Mouse (Mus musculus) intestine, embryonic 14.5 days (tissue): Measurements from ENCODE around the gene 1700020A23Rik. TPM values are rescaled to one million over a fixed set of nuclear protein-coding genes. Genes with fewer than 3 reads are reported as not detected.
A peak's percentile ranks its signal among the peaks of the same experiment; 100 is the strongest.

Experiments
- ATAC-seq: fragments of 200-750 bp; cut with Nextera tagmentation; replicated peaks from 2 replicates; pipeline ENCODE4 v1.8.0; 2017; ENCODE audit warnings: low read depth, moderate number of reproducible peaks, moderate TSS enrichment, moderate library complexity; ENCODE audit not compliant: low FRiP score, low TSS enrichment
- DNase-seq: peaks from one replicate; pipeline ENCODE4 v3.0.0-alpha.2; 2018; ENCODE audit warnings: low spot score
- H3K27ac ChIP-seq: fragments of 300-500 bp; sonication (generic); 2 replicates; pipeline ENCODE4 v1.5.1; 2014; ENCODE audit warnings: low read depth, mild to moderate bottlenecking, control low read depth
- H3K27me3 ChIP-seq: fragments of 300-500 bp; sonication (generic); replicated peaks from 2 replicates; pipeline ENCODE4 v1.6.1; 2014; ENCODE audit warnings: low read length, control low read depth; ENCODE audit not compliant: control insufficient read depth, insufficient read depth
- H3K36me3 ChIP-seq: fragments of 300-500 bp; sonication (generic); 2 replicates; pipeline ENCODE4 v1.6.1; 2014; ENCODE audit warnings: low read length, control low read depth; ENCODE audit not compliant: control insufficient read depth, insufficient read depth
- H3K4me1 ChIP-seq: fragments of 300-500 bp; sonication (generic); replicated peaks from 2 replicates; pipeline ENCODE4 v1.6.1; 2014; ENCODE audit warnings: low read length, control low read depth, mixed read lengths; ENCODE audit not compliant: control insufficient read depth, insufficient read depth
- H3K4me2 ChIP-seq: fragments of 300-500 bp; sonication (generic); 2 replicates; pipeline ENCODE4 v1.6.1; 2014; ENCODE audit warnings: low read length
- H3K4me3 ChIP-seq: fragments of 300-500 bp; sonication (generic); 2 replicates; pipeline ENCODE4 v1.5.1; 2014; ENCODE audit warnings: low read depth, low read length, control low read depth, mixed read lengths
- H3K9ac ChIP-seq: fragments of 300-500 bp; sonication (generic); 2 replicates; pipeline ENCODE4 v1.6.1; 2014; ENCODE audit warnings: mild to moderate bottlenecking, low read length
- H3K9me3 ChIP-seq: fragments of 300-500 bp; sonication (generic); 2 replicates; pipeline ENCODE4 v1.6.1; 2016; ENCODE audit warnings: low read length, control low read depth; ENCODE audit not compliant: control insufficient read depth
- WGBS: fragments of 180-500 bp; shearing (Covaris S2); extraction: QIAGEN DNeasy Blood & Tissue Kit; methylation state at CpG from one replicate; pipeline ENCODE4 v1.1.7; 2014; 5-methylcytosine and 5-hydroxymethylcytosine counted together
- polyA plus RNA-seq: library from polyadenylated mRNA; unstranded; fragments of >200 nt; fragmentation: Nextera tagmentation; extraction: Ambion mirVana; gene quantifications from 2 replicates; pipeline ENCODE4 v1.2.1, GENCODE M21; 2014

The 1700020A23Rik gene
- polyA plus RNA-seq, 1 experiment from 2014 or later = not detected

DNA sequence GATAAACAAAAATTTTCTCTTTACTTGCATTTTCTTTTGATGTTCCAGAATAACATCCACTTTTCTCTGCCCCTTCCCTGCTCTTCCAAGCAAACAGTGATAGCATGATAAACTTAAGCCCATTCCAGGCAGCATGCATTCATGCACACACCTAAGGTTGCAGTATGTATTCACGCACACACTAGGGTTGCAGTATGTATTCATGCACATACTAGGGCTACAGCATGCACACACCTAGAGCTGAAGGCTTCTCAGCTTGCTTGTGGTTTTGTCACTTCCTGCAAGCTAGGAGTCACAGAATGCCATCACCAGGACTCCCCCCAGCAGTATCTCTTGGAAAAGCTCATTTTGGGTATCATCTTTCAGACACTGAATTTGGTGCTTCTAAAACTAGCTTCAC is 31.7 kb downstream of the 1700020A23Rik start:
- ATAC-seq (no peak), DNase-seq (no peak)
- Histone ChIP-seq H3K9ac (no peak overlapping the region), H3K27ac (no peak overlapping the region), H3K4me3 (no peak overlapping the region), H3K4me1 (no peaks in the 10 kb centered on the region), H3K9me3 (no peaks in the 10 kb centered on the region), H3K36me3 (peaks cover 47% of the 10 kb centered on the region), H3K27me3 (no peaks in the 10 kb centered on the region), H3K4me2 (no peak overlapping the region)
- 98% methylated on average over 1 of the region's 1 CpGs for WGBS

DNA sequence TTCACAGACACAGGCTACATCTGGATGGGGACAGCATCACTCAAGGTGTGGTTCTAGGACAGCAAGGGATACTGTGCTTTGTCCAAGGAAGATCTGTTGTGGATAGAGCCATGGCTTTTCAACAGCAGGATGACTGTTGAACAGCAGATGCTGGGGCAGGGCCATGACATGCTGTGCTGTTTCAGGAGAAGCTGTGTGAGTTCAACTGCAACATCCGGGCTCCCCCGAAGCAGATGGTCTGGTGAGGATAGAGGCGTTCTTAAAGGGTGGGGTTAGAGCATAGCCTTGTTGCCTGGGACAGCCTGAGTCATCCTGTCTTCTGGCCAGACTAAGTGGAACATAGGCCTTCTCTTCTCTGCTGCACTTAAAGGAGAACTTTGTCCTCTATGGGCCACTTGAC is 33.8 kb downstream of the 1700020A23Rik start:
- 82% methylated on average over 3 of the region's 3 CpGs for WGBS
- peaks cover 66% of the 10 kb centered on the region for H3K36me3 ChIP-seq
- ATAC-seq = no peak

DNA sequence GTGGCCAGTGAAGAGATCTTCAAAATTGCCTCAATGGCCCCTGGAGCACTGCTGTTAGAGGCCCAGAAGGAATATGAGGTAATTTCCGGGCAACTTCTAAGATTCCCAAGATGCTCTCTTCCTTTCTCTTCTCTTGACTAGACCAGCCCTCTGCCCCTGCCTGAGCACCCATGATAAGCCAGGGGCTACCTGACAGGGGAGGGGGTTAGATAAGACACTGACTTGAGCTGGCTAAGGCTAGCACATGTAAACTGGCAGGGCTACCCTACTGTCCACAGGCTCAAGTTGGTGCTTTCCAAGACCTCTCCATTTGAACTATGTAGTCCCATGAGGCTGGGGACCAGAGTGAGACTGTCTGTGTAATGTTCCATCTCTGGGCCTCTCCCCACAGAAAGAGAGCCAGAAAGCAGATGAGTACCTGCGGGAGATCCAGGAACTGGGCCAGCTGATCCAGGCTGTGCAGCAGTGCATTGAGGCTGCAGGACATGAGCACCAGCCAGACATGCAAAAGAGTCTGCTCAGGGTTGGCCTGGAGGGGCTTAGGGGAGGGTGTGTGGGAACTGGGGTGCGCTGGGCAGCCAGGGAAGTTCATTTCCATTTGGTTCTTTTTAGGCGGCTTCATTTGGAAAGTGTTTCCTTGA is 34.9 kb downstream of the 1700020A23Rik start:
- Histone ChIP-seq H3K9ac (no peak overlapping the region), H3K4me3 (no peak overlapping the region), H3K4me1 (no peaks in the 10 kb centered on the region), H3K27me3 (no peaks in the 10 kb centered on the region), H3K9me3 (no peaks in the 10 kb centered on the region), H3K36me3 (peaks cover 74% of the 10 kb centered on the region), H3K27ac (no peak overlapping the region), H3K4me2 (no peak overlapping the region)
- WGBS = 91% methylated on average over 4 of the region's 4 CpGs
- ATAC-seq = no peak; the same call in 1 of the 2 replicates
- no peak for DNase-seq

More for the DNA sequence above, 33.8 kb downstream of the 1700020A23Rik start:
- no peak overlapping the region for H3K4me2 ChIP-seq
- no peaks in the 10 kb centered on the region for H3K27me3 ChIP-seq
- H3K9ac ChIP-seq = no peak overlapping the region
- H3K27ac ChIP-seq = no peak overlapping the region
- no peaks in the 10 kb centered on the region for H3K4me1 ChIP-seq
- H3K9me3 ChIP-seq = no peaks in the 10 kb centered on the region
- DNase-seq = no peak
- no peak overlapping the region for H3K4me3 ChIP-seq

DNA sequence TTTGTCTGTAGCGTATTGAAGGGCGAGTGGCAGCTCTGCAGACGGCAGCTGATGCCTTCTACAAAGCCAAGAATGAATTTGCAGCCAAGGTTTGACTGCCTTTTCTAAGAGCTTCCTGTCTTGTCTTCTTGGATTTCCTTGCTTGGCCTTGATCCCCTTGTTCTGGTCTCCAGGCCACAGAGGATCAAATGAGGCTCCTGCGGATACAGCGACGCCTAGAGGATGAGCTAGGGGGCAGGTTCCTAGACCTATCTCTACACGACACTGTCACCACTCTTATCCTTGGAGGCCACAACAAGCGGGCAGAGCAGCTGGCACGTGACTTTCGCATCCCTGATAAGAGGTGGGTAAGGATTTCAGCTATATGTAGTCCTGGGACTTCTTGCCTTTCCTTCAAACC is 37.1 kb downstream of the 1700020A23Rik start:
- Histone ChIP-seq H3K4me3 (no peak overlapping the region), H3K36me3 (peaks cover 84% of the 10 kb centered on the region), H3K27me3 (no peaks in the 10 kb centered on the region), H3K4me1 (no peaks in the 10 kb centered on the region), H3K9me3 (no peaks in the 10 kb centered on the region), H3K4me2 (no peak overlapping the region), H3K27ac (no peak overlapping the region), H3K9ac (no peak overlapping the region)
- WGBS = 82% methylated on average over 10 of the region's 10 CpGs
- no peak for ATAC-seq
- DNase-seq = no peak

DNA sequence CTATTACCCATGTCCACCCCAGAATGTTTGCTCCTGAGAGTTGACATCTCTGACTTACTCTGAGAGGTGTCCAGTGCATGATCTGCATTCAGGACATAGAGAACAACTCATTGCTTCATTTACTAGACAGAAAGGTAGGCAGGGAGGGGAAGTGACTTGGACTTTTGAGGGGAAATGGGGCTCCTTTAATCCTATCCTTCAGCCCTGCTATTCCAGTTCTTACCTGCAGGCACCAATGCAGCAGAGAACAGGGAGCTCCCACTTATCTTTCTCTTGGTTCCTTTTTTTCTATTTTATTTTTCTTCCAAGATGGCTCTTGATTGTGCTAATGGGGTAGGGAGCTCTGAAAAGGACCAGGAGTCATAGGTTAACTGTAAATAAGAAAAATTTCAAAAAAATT is 43.4 kb downstream of the 1700020A23Rik start:
- no peak overlapping the region for H3K4me3 ChIP-seq
- ATAC-seq (no peak), DNase-seq (no peak)
- H3K27ac ChIP-seq = no peak overlapping the region
- no peaks in the 10 kb centered on the region for H3K27me3 ChIP-seq
- H3K9ac ChIP-seq = no peak overlapping the region
- H3K9me3 ChIP-seq = no peaks in the 10 kb centered on the region
- peaks cover 17% of the 10 kb centered on the region for H3K4me1 ChIP-seq
- no peak overlapping the region for H3K4me2 ChIP-seq
- H3K36me3 ChIP-seq = peaks cover 22% of the 10 kb centered on the region

DNA sequence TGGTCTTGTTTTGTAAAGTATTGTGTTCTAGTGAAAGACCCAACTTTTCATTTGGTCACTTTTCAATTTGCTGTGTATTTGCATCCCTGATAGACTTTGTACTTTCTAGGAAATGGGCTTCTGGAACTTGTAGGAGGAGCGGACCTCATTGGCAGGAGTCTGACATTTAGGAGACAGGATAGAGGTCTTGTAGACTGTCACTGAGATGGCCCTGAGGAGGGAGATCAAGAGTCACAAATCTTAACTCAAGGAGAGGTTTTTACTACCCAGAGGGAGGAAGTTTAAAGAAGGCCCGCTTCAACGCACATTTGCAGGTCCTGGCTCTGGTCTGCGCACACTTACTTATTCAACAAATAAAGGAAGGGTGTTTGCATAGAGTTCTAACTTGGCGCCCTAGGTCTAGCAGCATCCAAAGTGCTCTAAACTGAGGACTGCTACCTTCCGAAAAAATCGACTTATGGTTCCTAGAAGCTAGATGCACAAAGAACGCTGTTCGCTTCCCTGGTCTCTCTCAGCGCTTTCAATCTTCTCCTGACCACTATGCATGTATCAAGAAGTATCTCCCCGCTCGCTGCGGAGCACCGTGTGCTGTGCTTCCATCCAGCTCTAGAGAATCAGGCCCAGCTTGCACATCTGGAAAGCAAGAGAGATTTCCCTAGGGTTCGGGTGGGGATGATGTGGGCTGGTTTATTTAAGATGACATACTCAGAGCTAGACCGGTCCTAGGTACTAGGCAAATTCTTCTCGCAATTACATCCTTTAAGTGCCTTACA is 44.1 kb downstream of the 1700020A23Rik start:
- WGBS = 6% methylated on average over 17 of the region's 17 CpGs
- peak; percentile 63 for DNase-seq
- ATAC-seq = peak; percentile 10; the same call in 1 of the 2 replicates
- Histone ChIP-seq H3K27me3 (no peaks in the 10 kb centered on the region), H3K27ac (no peak overlapping the region), H3K4me1 (peaks cover 17% of the 10 kb centered on the region), H3K9ac (peak overlapping the region; percentile 80; the same call in 1 of the 2 replicates), H3K4me3 (peak overlapping the region; percentile 85), H3K9me3 (no peaks in the 10 kb centered on the region), H3K36me3 (peaks cover 14% of the 10 kb centered on the region), H3K4me2 (peak overlapping the region; percentile 84)

DNA sequence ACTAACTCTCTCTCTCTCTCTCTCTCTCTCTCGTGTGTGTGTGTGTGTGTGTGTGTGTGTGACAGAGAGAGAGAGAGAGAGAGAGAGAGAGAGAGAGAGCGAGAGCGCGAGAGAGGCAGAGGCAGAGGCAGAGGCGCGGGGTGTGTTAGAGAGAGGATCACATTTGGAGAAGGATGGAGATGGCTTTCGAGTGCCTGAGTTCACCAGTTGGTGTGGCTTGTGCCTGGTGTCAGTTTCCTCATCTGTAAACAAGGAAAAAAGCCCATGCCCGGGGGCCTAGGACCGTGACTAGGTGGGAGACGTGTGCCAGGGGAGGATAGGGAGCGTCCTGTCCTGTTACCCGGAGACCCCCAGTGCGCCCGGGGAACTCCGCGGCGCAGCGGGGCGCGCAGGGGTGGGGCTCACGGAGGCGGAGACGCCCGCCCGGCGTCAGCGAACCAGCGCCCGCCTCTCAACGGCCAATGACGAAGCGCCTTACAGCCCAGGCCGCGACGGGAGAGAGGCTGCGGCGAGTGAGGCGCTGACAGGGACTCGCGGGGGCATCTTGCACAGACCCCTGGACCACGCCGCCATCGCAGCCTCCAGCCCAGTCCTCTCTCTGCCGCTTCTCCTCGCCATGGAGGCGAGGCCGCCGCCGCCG is 44.9 kb downstream of the 1700020A23Rik start, which contains the start of gene Ptpra:
Gene Ptpra, plus strand, starts transcription at position 485 of the 640 bp plus-strand sequence.
- Histone ChIP-seq H3K4me1 (peaks cover 21% of the 10 kb centered on the region), H3K36me3 (peaks cover 10% of the 10 kb centered on the region; the same call in 1 of the 2 replicates), H3K9me3 (no peaks in the 10 kb centered on the region), H3K9ac (peak within 1 kb of the TSS; percentile 80), H3K4me2 (peak within 1 kb of the TSS; percentile 84), H3K27ac (peak within 1 kb of the TSS; percentile 84), H3K4me3 (peak within 1 kb of the TSS; percentile 85), H3K27me3 (no peaks in the 10 kb centered on the region)
- ATAC-seq (peak; percentile 96), DNase-seq (peak; percentile 95)
- under 1% methylated on average over 45 of the region's 50 CpGs for WGBS

DNA sequence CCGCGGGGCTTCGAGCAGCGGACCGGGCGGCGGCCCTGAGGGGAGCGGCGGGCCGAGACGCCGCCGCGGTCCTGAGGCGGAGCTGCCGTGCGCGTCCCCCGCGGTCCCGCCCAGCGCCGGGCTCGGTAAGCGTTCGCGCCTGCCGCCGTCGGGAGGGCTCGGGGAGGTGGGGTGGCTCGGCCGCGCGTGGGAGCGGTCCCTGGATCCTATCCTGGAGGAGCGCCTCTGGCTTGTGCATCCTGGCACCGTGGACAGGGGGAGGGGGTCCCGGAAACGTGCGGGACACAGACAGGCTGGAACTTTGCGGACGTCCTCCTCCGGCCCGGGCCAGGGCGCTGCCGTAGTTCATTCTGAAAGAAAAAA is 45.4 kb downstream of the 1700020A23Rik start:
- ATAC-seq (peak; percentile 81), DNase-seq (no peak)
- Histone ChIP-seq H3K27ac (peak overlapping the region; percentile 84), H3K4me3 (peak overlapping the region; percentile 85), H3K4me1 (peaks cover 22% of the 10 kb centered on the region), H3K9me3 (no peaks in the 10 kb centered on the region), H3K27me3 (no peaks in the 10 kb centered on the region), H3K36me3 (peaks cover 5% of the 10 kb centered on the region; the same call in 1 of the 2 replicates), H3K4me2 (peak overlapping the region; percentile 84), H3K9ac (peak overlapping the region; percentile 80)
- under 1% methylated on average over 40 of the region's 47 CpGs for WGBS
